Mouse (Mus musculus) left cerebral cortex, postnatal 10 days (tissue): ENCODE data around the gene Sfxn5. TPM values are rescaled to one million over a fixed set of nuclear protein-coding genes. Genes with fewer than 3 reads are reported as not detected.

Experiments
- DNase-seq, 2 experiments: peaks; one replicate each; pipeline ENCODE4 v3.0.0; 2021 to 2022; ENCODE audit warnings: low spot score in 2 of 2, mixed read lengths in 1 of 2; ENCODE audit errors: extremely low spot score in 1 of 2
- intact Hi-C: fragments of 180-260 bp; cut with DNase I; formaldehyde crosslinking; loops from one replicate; pipeline ENCODE4 v1.15.1; 2025
- total RNA-seq, 2 experiments: library from RNA; stranded (reverse); gene quantifications; 2 replicates each; pipeline ENCODE4 v1.2.3; 2021

The Sfxn5 gene
- total RNA-seq, 2 experiments from 2014 or later, result 136 to 141 TPM

DNA sequence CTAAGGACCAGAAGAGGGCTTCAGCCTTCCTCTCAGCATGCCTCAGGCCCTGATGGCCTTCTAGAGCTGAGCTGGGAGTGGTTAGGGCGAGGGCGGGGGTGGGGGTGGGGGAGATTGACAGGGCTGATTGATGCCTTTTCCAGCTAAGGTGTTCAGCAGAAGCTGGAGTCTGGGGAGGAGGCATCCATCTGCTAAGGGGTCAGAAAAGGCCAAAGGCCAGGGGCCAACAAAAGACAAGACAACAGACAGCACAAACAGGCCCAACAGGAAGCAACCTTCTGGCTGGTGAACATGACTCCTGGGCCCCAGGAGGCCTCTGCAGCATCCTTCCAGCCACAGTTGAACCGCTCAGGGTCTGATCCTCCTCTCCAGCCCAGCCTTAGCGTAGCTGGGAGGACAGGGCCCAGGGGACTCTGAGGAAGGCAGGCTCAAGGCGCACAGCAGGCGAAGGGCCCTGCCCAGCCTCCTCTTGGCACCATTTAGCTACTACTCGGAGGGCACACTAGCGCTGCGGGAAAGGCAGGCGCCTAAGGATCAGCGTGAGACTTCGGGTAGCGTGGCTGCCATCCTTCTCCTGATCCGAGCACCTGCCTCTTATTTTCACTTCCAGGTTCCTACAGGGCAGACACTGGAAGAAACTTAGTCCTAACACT lies 109.6 kb downstream of the Sfxn5 start:
- DNase-seq, result no peak
- intact Hi-C loops, result no loop called here

DNA sequence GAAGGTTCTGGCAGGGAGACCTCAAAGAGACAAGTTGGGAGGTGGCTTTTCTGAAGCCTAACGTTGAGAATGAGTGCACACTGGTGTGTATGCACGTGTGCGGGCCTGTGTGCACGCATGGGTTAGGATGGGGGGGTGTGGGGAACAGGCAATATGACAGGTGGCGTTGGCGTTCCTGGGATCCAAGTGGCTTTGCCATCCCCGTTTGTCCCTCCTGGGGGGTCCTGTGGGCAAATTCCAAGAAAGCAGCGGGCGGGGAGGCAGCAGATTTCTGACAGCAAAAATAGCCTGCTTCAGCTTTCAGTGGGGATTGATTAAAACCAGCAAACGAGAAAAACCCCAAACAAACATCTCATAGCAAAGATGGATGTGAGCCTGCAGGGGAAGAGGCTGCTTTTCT lies 110.7 kb downstream of the Sfxn5 start:
- DNase-seq, result no peak
- intact Hi-C loops, result no loop called here

DNA sequence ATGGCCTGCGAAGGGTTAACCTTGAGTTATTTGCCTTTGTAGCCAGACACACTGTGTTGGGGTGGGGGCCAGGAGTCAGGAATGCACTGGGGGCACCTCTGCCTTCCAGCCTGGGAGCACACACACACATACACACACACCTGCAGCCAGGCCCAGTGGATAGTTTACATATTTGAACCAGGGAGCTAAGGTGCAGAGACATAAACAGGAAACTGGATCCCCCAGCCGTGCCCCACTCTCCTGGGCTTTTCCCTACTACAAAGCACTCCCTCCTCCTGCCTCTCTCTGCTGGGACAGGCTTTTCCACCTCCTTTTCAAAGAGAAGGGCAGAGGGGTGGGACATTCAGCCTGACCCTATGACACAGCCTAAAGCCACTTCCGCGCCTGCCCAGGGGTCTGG lies 112.3 kb downstream of the Sfxn5 start:
- no peak for DNase-seq
- intact Hi-C loops, result no loop called here

DNA sequence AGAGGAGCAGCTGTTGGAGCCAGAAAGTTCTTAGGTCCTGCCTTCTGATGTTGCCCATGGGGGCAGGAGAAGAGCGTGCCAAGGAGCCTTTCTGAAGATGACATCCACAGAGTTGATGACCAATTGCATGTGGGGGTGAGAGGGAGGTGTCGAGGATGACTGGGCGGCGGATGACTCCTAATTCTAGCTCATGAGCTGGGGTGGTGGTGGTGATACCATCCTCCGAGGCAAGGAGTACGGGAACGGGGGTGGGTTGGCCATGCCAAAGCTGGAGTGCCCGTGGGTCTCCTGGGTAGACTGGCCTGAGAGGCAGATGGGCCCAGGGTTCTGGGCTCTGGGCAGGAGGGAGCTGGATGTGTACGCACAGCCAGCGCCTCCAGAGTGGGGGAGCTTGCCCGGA lies 113.5 kb downstream of the Sfxn5 start:
- no peak for DNase-seq
- intact Hi-C loops, result no loop called here

DNA sequence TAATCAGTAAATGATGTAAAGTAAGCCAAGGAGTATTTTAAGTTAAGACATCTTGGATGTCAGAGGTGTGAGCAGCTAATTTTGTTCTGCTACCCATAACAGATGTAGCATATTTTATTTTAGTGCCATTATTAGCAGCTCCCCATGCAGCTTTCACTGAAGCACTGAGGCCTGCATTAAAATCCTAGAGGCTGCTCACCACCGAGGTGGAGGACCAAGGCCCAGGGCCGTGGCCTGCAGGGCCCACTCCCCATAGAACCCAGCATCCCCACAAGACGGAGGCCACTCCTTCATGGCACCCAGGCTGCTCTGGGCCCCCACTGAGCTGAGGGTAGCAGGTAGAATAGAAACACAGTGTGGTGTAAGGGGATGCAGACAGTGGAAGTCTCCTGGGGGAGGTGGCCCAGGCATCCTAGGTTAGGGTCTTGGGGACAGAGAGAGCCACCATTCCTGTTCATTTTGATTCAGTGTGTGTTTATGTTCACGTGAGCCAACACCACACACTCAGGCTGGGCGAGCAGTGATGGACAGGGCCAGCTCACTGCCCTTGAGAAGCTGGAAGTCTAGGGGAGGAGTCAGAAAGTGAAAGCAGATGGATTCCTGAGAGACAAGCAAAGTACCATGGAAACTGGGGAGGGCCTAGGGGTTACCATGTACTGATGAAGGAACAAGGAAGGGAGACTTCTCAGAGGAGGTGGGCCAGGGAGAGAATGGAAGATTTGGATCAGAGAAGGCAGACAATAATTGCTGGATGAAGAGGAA lies 114.4 kb downstream of the Sfxn5 start:
- intact Hi-C loops, result no loop called here
- DNase-seq, result no peak

DNA sequence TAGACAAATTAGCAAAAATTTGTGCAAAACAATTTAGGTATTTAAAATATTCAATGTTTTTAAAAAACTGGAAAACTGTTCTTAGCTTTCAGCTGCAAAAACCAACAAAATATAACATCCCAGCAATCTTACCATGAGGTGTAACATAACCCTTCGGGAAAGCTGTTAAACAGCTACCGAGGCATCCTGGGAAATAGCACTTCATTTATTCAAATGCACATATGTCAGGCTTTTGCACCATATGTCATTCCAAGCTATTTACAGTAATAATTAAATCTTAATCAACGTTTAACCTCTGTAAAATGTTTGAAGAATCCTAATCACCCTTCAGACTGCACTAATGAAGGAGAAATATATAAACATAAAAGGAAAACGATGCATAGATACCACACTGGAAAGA lies 115.0 kb downstream of the Sfxn5 start:
- intact Hi-C loops, result no loop called here
- no peak for DNase-seq

DNA sequence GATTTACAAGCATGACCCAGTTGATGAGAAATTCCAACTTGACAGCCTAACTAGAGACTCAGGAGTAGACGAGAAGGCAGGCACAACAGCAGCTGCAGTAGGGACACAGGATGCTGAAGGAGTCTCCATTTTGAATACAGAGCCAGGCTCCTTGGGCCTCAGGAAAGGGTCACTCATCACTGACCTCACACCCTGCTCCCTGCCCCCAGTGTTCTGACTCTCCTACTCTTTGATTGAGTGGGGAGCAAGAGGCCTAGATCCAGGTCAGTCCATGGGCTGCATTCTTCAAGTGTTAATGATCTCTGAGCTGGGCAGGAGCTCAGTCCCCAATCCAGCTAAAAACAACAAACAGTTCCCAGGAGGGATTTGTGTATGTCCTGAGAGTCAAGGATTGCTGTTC lies 122.5 kb downstream of the Sfxn5 start:
- intact Hi-C loops, result no loop called here

DNA sequence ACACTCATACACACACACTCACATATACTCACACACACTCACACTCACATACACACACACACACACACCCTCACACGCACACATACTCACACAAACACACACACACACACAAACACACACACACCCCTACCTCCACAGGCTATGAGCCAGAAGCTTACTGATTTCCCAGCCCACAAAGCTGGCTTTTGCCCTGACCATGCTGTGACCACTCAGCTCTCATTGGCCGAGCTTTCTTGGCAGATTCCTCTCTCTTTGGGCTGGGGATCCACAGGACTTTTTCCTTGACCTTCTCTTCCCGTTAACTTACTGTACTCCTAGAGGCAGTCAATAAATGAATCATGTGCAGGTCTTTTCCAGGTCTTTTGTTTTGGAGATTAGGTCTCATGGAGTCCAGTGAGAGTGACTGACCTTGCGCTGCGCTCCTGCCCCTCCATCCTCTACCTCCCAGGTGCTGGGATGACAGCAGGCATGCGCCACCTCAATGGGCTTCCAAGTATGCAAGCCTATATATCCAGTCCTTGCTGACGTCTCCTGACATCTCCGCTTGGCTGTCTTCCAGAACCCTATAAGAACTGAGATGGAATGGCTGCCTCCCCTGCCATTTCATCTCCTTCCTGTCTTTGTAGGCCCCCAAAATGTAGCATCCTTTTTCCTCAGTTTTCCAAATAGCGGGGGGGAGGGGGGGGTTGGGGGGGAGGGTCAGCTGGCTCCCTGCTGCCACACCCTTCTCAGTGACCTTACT lies 123.8 kb downstream of the Sfxn5 start:
- intact Hi-C loops, result no loop called here
- no peak for DNase-seq

More for the DNA sequence above, 122.5 kb downstream of the Sfxn5 start:
- DNase-seq, result no peak

DNA sequence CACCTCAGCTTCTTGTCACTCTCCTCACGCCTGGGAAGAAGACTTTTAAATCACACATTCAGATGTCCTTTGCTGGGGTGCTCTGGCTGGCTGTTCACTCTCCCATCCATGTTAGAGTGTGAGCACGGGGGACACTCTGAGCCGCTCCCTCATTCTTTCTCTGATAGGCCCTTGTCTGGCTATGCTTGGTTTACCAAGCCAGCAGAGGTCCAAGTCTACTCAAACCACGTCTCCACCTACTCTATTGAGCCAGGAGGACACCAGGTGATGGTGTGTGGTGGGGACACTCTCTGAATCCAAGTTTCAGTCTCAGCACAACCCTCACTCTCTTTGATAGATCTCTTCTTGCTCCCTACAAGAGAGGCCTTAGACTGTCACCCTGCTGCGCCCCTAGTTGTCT lies 125.9 kb downstream of the Sfxn5 start:
- intact Hi-C loops, result no loop called here

DNA sequence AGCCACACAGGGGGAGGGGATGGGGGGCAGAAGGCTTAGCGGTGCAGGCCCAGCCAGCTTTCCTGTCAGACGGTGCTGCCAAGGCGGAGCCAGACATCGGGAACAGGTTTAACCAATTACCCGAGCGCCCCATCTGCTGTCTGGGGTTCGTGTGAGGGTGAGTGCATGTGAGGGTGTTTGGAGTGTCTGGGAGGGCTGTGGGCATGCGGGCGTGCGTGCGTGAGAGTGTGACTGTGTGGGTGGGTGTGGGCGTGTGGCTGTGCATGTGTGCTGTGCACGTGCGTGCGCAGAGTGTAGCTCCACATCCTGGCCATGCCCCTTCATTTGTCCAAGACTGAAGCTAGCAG lies 126.3 kb downstream of the Sfxn5 start:
- peak in 1 of 2 experiments; percentile 61 for DNase-seq
- intact Hi-C loops, result no loop called here

More for the DNA sequence above, 125.9 kb downstream of the Sfxn5 start:
- DNase-seq, result no peak

DNA sequence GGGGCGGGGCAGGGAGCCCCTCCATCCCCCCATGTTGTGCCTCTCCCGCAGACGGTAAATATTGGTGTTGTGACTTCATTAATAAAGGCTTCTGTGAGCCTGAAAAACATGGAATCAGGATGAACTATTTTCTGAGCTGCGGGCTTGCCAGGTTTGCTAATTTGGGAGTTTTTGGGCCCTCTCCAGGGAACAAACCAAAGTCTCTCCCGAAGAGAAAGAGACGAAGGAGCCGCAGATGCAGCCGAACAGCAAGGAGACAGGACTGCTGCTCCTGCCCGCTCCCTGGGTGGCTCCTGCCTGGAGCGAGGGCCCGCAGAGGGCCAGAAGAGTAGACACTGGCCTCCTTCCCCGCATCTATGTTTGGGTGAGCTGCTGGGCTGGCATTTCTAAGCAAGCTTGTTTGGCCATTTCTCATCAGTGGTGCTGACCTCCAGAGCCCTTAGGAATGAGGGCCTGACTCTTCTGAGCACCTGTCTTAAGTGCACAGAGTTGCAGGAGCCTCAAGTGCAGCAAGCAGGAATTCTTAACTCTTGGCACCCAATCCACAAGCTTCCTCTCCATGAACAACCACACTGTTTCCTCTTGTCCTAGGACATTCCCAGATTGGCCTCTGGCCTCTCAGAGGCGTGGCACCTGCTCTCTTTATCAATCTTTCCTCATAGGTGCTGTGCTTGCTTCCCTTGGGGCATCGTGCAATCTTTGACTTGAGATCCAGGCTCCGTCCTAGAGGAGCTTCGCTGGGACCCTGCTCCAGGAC lies 126.9 kb downstream of the Sfxn5 start:
- intact Hi-C loops, result no loop called here
- DNase-seq, result peak in 1 of 2 experiments; percentile 56

DNA sequence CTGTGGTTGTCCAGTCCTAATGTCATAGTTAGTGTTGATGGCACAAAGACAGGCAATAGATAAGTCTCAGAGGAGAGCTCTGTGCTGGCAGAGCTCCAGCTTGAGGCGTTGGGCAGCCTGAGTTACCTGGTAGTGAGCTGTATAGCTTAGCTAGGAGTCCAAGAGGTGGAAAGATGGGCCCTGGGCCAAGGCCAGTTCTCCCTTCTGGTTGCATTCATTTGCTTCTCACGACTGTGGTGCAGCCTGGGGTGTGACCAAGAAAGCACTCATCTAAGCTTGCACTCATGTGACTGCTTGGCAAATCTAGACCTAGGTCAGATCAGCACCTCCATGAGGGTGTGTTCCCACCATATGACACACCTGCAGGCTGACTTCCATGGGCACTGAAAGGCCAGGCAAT lies 135.3 kb downstream of the Sfxn5 start:
- DNase-seq, result no peak
- intact Hi-C loops, result no loop called here

DNA sequence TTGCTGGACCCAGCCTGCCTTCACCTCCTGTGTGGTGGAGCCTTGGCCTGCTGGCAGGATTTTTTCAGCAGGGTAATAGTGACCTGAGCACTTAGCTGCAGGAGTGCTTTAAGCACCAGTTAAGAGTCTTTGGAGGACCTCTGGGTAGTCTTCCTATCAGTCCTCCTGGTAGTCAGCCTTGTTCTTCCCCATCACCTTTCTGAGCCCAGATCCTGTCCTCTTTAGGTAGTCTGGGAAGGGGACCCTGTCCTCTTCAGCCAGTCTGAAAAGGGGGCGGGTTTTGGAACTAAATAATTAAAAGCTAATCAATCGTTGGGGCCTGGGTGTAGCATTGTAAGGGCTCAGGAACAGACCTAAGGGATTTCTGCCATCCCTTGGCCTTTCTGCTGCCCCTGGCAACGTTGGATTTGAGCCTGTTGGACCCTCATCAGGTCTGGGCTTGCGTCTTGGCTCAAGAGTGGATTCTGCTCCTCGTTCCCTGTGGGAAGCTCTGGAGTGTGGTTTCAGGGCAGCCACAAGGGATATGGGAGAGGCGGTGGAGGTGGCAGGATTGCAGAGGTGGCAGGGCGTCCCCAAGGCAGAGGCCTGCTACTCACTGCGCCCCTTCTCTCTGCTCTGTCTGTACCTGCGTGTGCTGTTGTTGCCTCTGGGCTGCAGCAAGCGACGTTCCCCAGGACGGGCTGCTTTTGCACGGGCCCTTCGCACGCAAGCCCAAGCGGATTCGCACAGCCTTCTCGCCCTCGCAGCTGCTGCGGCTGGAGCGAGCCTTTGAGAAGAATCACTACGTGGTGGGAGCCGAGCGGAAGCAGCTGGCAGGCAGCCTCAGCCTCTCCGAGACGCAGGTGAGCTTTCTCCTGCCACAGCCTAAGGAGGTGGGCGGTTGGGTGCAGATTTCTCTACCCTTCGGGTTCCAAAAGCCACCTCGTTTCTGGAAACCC lies 139.6 kb downstream of the Sfxn5 start:
- no peak for DNase-seq
- intact Hi-C loops, result no loop called here

DNA sequence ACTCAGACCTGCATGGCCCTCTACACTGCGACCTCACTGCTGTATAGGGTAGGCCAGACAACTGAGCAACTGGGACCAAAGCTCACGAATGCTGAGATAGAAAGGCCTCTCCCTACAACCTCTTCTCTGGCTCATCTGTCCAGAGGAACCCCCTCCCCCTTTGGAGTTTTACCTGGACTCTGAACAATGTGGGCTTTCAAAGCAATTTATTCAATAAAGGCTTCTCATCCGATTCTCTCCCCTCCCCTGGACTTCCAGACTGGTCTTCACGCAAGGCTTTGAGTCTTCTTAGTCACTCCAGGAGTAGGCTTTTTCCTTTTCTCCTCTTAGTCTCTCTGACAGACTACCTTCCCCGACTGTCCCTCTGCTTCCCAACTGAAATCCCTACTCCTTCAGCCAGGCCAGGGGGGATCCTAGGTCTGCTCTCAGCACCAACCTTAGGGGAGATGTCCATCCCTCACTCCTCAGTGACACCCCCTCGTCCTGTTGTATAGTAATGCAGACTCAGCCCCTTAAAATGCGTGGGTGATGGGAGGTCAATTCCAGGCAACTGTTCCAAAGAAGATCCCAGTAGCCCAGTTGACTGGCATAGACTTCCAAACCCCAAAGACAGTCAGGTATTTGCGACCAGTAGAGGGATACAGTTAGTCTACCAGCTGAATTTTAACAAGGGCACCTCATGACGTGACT lies 141.3 kb downstream of the Sfxn5 start:
- intact Hi-C loops, result no loop called here
- no peak for DNase-seq

DNA sequence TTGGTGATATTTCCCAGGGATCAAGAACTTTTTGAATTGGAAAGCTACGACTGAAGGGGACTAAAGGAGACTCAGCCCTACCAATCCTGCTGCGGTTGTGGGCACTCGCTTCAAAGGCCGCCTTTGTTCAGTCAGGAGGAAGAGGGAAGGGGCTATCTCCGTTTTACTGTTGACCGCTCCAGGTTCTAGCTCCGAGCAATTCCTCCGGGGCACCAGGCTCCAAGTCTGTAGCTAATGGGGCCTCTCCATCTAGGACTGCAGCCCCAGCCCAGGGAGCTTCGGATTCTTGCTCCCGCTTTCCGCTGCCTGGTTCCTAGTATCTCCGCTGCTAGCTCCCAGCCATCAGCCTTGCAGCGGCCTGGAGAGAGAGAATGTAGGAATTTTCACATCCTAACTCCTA lies 142.6 kb downstream of the Sfxn5 start:
- intact Hi-C loops, result no loop called here
- DNase-seq, result no peak

DNA sequence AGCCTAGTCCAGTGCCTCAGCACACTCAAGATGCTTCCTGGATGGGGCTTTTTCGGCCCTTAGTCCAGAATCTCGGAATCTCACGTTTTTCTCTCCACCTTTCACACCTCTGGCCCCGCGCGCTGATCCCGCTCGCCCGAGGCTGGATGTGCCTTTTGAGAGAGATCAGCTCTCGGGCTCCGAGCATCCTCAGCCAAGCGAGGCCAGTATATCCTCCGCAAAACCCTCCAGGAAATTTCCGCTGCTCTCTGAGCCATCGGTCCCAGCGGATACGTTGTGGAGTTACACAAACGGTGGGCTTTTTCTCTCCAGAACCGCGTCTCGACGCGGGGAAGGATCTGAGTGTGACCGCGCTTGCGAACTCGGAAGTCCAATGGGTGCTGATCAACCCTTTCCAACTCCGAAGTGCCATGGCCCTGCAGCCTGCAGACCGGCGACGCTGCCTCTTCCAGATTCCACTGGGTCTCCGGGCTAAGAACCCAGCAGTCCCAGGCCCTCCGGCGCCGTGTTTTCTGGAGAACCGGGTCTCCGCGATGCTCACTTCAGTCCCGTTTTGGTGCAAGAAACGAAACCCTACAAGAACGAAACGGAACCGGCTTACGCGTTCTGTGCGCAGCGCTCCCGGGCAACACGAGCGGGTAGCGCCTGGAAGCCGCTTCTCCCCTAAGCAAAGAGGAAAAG lies 143.2 kb downstream of the Sfxn5 start:
- DNase-seq, result peak; percentile 45 to 53
- intact Hi-C loops, result no loop called here

DNA sequence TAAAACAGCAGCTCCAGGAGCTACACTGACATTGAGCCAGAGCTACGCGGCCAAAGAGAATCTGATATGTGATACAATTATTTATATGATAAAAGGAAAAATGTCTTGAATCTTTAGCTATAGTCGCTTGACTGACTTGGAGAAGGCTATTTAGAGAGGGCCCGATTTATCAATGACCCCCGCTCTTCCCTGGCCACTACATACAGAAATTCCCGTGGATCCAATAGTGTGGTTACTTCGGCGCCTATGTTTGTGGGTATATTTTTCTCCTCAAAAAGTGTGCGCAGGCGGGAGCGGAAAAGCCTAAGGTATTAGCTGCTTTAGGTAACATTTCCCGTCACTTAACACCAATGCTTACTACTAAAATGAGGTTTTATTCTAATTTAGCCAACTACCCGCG lies 143.9 kb downstream of the Sfxn5 start:
- intact Hi-C loops, result no loop called here
- DNase-seq, result no peak
